ENCODE assay signal across 20 mouse cellular contexts in genomic region chr5:137343869-137344268, GRCm38 (mm10). TPM values are rescaled to one million over a fixed set of nuclear protein-coding genes. Genes with fewer than 3 reads are reported as not detected.
DNase-seq lines count a peak whose midpoint lies in the region; ATAC-seq and TF ChIP-seq lines count a peak whose summit lies in the region.
"Had no signal": no experiment of that assay in that cellular context is flagged by ENCODE, and none has a peak within 500 bp of the region (broad histone marks: within the 10 kb centered on the region; RNA-seq: fewer than 3 reads in every experiment).

No protein-coding gene starts in this region.

- no peaks in the 10 kb centered on the region for H3K27me3 ChIP-seq in kidney, postnatal 0 days (ENCODE audit: insufficient read depth, low read length)
- no peaks in the 10 kb centered on the region for H3K27me3 ChIP-seq in embryonic facial prominence, embryonic 10.5 days (replicated peaks; ENCODE audit: low read depth, poor library complexity, severe bottlenecking)

- no peak overlapping the region for H3K4me2 ChIP-seq in kidney, postnatal 0 days (ENCODE audit: low read length)
- H3K4me2 ChIP-seq: hindbrain, embryonic 15.5 days; midbrain, embryonic 12.5 days had no signal

- H3K4me1 ChIP-seq in kidney, postnatal 0 days (replicated peaks; ENCODE audit: insufficient read depth, low read length): peaks cover 24% of the 10 kb centered on the region
- peaks cover 40% of the 10 kb centered on the region for H3K4me1 ChIP-seq in embryonic facial prominence, embryonic 10.5 days

- no peaks in the 10 kb centered on the region for H3K9me3 ChIP-seq in kidney, postnatal 0 days (replicated peaks; ENCODE audit: low read length)
- no peaks in the 10 kb centered on the region for H3K9me3 ChIP-seq in embryonic facial prominence, embryonic 10.5 days
- H3K9me3 ChIP-seq: forebrain, embryonic 10.5 days; hindbrain, embryonic 15.5 days; limb, embryonic 10.5 days; midbrain, embryonic 12.5 days had no signal

- no peak overlapping the region for H3K4me3 ChIP-seq in kidney, postnatal 0 days (replicated peaks; ENCODE audit: low read depth, low read length)
- no peak overlapping the region for H3K4me3 ChIP-seq in embryonic facial prominence, embryonic 10.5 days
- H3K4me3 ChIP-seq: forebrain, embryonic 10.5 days; hindbrain, embryonic 15.5 days; limb, embryonic 10.5 days; midbrain, embryonic 12.5 days had no signal

- H3K27ac ChIP-seq in kidney, postnatal 0 days: no peak overlapping the region
- no peak overlapping the region for H3K27ac ChIP-seq in embryonic facial prominence, embryonic 10.5 days (replicated peaks)
- H3K27ac ChIP-seq: forebrain, embryonic 10.5 days; hindbrain, embryonic 15.5 days; limb, embryonic 10.5 days; midbrain, embryonic 12.5 days had no signal

- no peak overlapping the region for H3K9ac ChIP-seq in kidney, postnatal 0 days (ENCODE audit: low read depth, low read length)
- H3K9ac ChIP-seq: hindbrain, embryonic 15.5 days; midbrain, embryonic 12.5 days had no signal

- H3K36me3 ChIP-seq in kidney, postnatal 0 days (ENCODE audit: insufficient read depth, low read length): no peaks in the 10 kb centered on the region
- no peaks in the 10 kb centered on the region for H3K36me3 ChIP-seq in embryonic facial prominence, embryonic 10.5 days (replicated peaks)
- H3K36me3 ChIP-seq: forebrain, embryonic 10.5 days; hindbrain, embryonic 15.5 days; limb, embryonic 10.5 days; midbrain, embryonic 12.5 days had no signal

- ATAC-seq in kidney, postnatal 0 days (replicated peaks; ENCODE audit: low FRiP score, low read depth): no peak

- DNase-seq in kidney, postnatal 0 days (ENCODE audit: low spot score): no peak
- no peak for DNase-seq in kidney, adult 11 months
- peak; percentile 32 for DNase-seq in lung, postnatal 10 days
- DNase-seq in lung, postnatal 25 days (ENCODE audit: low spot score): no peak
- peak; percentile 44 for DNase-seq in R1 (ENCODE audit: low read depth, low spot score)
- no peak for DNase-seq in embryonic facial prominence, embryonic 10.5 days (ENCODE audit: low spot score)
- no peak for DNase-seq in spleen, postnatal 36 days (ENCODE audit: low spot score in 2 of 2)
- DNase-seq: cerebellum, adult 11 months; cerebellum, postnatal 10 days; gastrocnemius, postnatal 25 days; heart, postnatal 4 days; kidney, adult 18-20 months; lung, adult 2 months; right cerebral cortex, postnatal 25 days; spleen, adult 18-20 months; thymus, postnatal 14 days had no signal

- peak; percentile 26; the same call in 1 of the 2 replicates for TF ChIP-seq CTCF in kidney, postnatal 0 days (IDR thresholded peaks at IDR 0.05; ENCODE audit: low read depth)

RNA-seq across cellular contexts. Expression of gene Ephb4, which starts 6.0 kb away (rescaled TPM):
- polyA plus RNA-seq in kidney, postnatal 0 days (2015; fragmentation: Nextera tagmentation; extraction: Ambion mirVana): 38.1 and 40.5 TPM in 2 replicates
- polyA plus RNA-seq in embryonic facial prominence, embryonic 10.5 days (2016; fragmentation: Nextera tagmentation; extraction: Ambion mirVana): 53.6 and 56.8 TPM in 2 replicates

RNA-seq across cellular contexts. Expression of gene Slc12a9, which starts 10.5 kb away (rescaled TPM):
- polyA plus RNA-seq in kidney, postnatal 0 days (2015; fragmentation: Nextera tagmentation; extraction: Ambion mirVana): 11.8 and 12.0 TPM in 2 replicates
- 12.6 and 13.4 TPM in 2 replicates for polyA plus RNA-seq in embryonic facial prominence, embryonic 10.5 days (2016; fragmentation: Nextera tagmentation; extraction: Ambion mirVana)

RNA-seq across cellular contexts. Expression of gene Trip6, which starts 29.7 kb away (rescaled TPM):
- 74.8 and 75.6 TPM in 2 replicates for polyA plus RNA-seq in kidney, postnatal 0 days (2015; fragmentation: Nextera tagmentation; extraction: Ambion mirVana)
- polyA plus RNA-seq in embryonic facial prominence, embryonic 10.5 days (2016; fragmentation: Nextera tagmentation; extraction: Ambion mirVana): 73.1 and 76.2 TPM in 2 replicates

RNA-seq across cellular contexts. Expression of gene Srrt, which starts 36.4 kb away (rescaled TPM):
- polyA plus RNA-seq in kidney, postnatal 0 days (2015; fragmentation: Nextera tagmentation; extraction: Ambion mirVana): 68.0 and 77.7 TPM in 2 replicates
- polyA plus RNA-seq in embryonic facial prominence, embryonic 10.5 days (2016; fragmentation: Nextera tagmentation; extraction: Ambion mirVana): 191 and 214 TPM in 2 replicates

RNA-seq across cellular contexts. Expression of gene Ufsp1, which starts 49.4 kb away (rescaled TPM):
- polyA plus RNA-seq in kidney, postnatal 0 days (2015; fragmentation: Nextera tagmentation; extraction: Ambion mirVana): 11.4 and 12.8 TPM in 2 replicates
- polyA plus RNA-seq in embryonic facial prominence, embryonic 10.5 days (2016; fragmentation: Nextera tagmentation; extraction: Ambion mirVana): 7.8 and 8.3 TPM in 2 replicates

Comparison
In these comparisons a context has a peak if more than half of its experiments do, and no peak if none do; other contexts are left out.
1. DNase-seq: peak in lung, postnatal 10 days (single experiment) and R1 (single experiment); none in kidney, postnatal 0 days (single experiment), kidney, adult 11 months (single experiment), lung, postnatal 25 days (single experiment), embryonic facial prominence, embryonic 10.5 days (single experiment) and spleen, postnatal 36 days (0 of 2).